Mouse (Mus musculus) telencephalon, adult 2 months (tissue): ENCODE data around the gene Sec24d.

ENCODE experiments used
- DNase-seq: peaks from one replicate; pipeline ENCODE4 v3.0.0-alpha.2; 2011; ENCODE audit warnings: low read depth, low spot score

The Sec24d gene

GRCm38 (mm10) chr3:123266753-123267651 lies at the start of gene Sec24d:
Sec24d (plus strand) TSS chr3:123267455.
- DNase-seq: peak; percentile 39

GRCm38 (mm10) chr3:123218646-123219045 lies 48.6 kb upstream of the Sec24d start:
- DNase-seq: no peak

- no peak for DNase-seq
Measured at GRCm38 (mm10) chr3:123227276-123227675, 40.0 kb upstream of the Sec24d start.

GRCm38 (mm10) chr3:123231639-123232038 lies 35.6 kb upstream of the Sec24d start:
- DNase-seq: no peak

GRCm38 (mm10) chr3:123234191-123234836 lies 32.9 kb upstream of the Sec24d start:
- DNase-seq: peak; percentile 47

GRCm38 (mm10) chr3:123235495-123235894 lies 31.8 kb upstream of the Sec24d start:
- DNase-seq: no peak

- peak; percentile 12 for DNase-seq
Measured at GRCm38 (mm10) chr3:123235921-123236320, 31.3 kb upstream of the Sec24d start, which contains the start of gene Synpo2. Synpo2 (minus strand) TSS chr3:123236149.

GRCm38 (mm10) chr3:123237039-123237438 lies 30.2 kb upstream of the Sec24d start:
- no peak for DNase-seq

- DNase-seq: no peak
Measured at GRCm38 (mm10) chr3:123237446-123237845, 29.8 kb upstream of the Sec24d start.

GRCm38 (mm10) chr3:123244376-123244775 lies 22.9 kb upstream of the Sec24d start:
- no peak for DNase-seq

- no peak for DNase-seq
Measured at GRCm38 (mm10) chr3:123245646-123246045, 21.6 kb upstream of the Sec24d start.

- no peak for DNase-seq
Measured at GRCm38 (mm10) chr3:123256181-123257101, 10.8 kb upstream of the Sec24d start.

GRCm38 (mm10) chr3:123258709-123259108 lies 8.5 kb upstream of the Sec24d start:
- DNase-seq: no peak

- peak; percentile 19 for DNase-seq
Measured at GRCm38 (mm10) chr3:123264706-123265105, 2.5 kb upstream of the Sec24d start.

GRCm38 (mm10) chr3:123267741-123268201 lies 516 bp downstream of the Sec24d start:
- peak; percentile 35 for DNase-seq

- DNase-seq: no peak
Measured at GRCm38 (mm10) chr3:123282866-123283615, 15.8 kb downstream of the Sec24d start.

- no peak for DNase-seq
Measured at GRCm38 (mm10) chr3:123284284-123284683, 17.0 kb downstream of the Sec24d start.

GRCm38 (mm10) chr3:123285649-123286048 lies 18.4 kb downstream of the Sec24d start:
- no peak for DNase-seq

- no peak for DNase-seq
Measured at GRCm38 (mm10) chr3:123288856-123289570, 21.8 kb downstream of the Sec24d start.

- DNase-seq: no peak
Measured at GRCm38 (mm10) chr3:123291670-123292069, 24.4 kb downstream of the Sec24d start.
